Comparison of ENCODE assay signal across 20 mouse cellular contexts in genomic region chr7:34747661-34748060, GRCm38 (mm10).
"Had no signal": no experiment of that assay in that cellular context is flagged by ENCODE, and none has a peak within 500 bp of the region (broad histone marks: within the 10 kb centered on the region; RNA-seq: fewer than 3 reads in every experiment).

No protein-coding gene starts in this region.

- H3K27me3 ChIP-seq: limb, embryonic 12.5 days; limb, embryonic 15.5 days; midbrain, embryonic 15.5 days; neural tube, embryonic 12.5 days; neural tube, embryonic 15.5 days; stomach, embryonic 15.5 days had no signal

- ATAC-seq: inflammation-experienced regulatory T-cells, adult 6 months; intestine, embryonic 16.5 days; liver, postnatal 0 days; midbrain, embryonic 15.5 days had no signal

- H3K4me2 ChIP-seq: limb, embryonic 12.5 days; limb, embryonic 15.5 days; liver, embryonic 11.5 days; midbrain, embryonic 11.5 days; midbrain, embryonic 15.5 days; neural tube, embryonic 12.5 days; neural tube, embryonic 15.5 days; stomach, embryonic 15.5 days had no signal

- H3K27ac ChIP-seq: limb, embryonic 12.5 days; limb, embryonic 15.5 days; liver, embryonic 14.5 days; midbrain, embryonic 15.5 days; neural tube, embryonic 12.5 days; neural tube, embryonic 15.5 days; stomach, embryonic 15.5 days had no signal

- H3K9me3 ChIP-seq: limb, embryonic 15.5 days; midbrain, embryonic 15.5 days; neural tube, embryonic 12.5 days; neural tube, embryonic 15.5 days; stomach, embryonic 15.5 days had no signal

- H3K9ac ChIP-seq: limb, embryonic 12.5 days; limb, embryonic 15.5 days; liver, embryonic 14.5 days; liver, postnatal 0 days; midbrain, embryonic 15.5 days; neural tube, embryonic 12.5 days; neural tube, embryonic 15.5 days; stomach, embryonic 15.5 days had no signal

- DNase-seq: kidney, adult 18-20 months; kidney, adult 9 months; kidney, postnatal 14 days; kidney, postnatal 4 days; left cerebral cortex, postnatal 4 days; liver, postnatal 0 days; right cerebral cortex, postnatal 14 days; spleen, adult 18-20 months; thymus, postnatal 25 days had no signal

- H3K4me3 ChIP-seq: limb, embryonic 12.5 days; limb, embryonic 15.5 days; midbrain, embryonic 15.5 days; neural tube, embryonic 12.5 days; neural tube, embryonic 15.5 days; stomach, embryonic 15.5 days had no signal

- H3K36me3 ChIP-seq: limb, embryonic 12.5 days; limb, embryonic 15.5 days; midbrain, embryonic 15.5 days; neural tube, embryonic 12.5 days; neural tube, embryonic 15.5 days; stomach, embryonic 15.5 days had no signal
